Mouse (Mus musculus): ENCODE data around the gene Prpmp5.
"Not testable (repeated sequence)": the region's sequence is repeated elsewhere in the genome, so short reads cannot be mapped to it uniquely, and the experiment has no call there.

The Prpmp5 gene

GRCm38 (mm10) chr6:132314657-132315056, at the start of gene Prpmp5:
Prpmp5 (minus strand) TSS chr6:132314757.
- not testable (repeated sequence) for DNase-seq

- DNase-seq = not testable (repeated sequence)
Observed at GRCm38 (mm10) chr6:132364034-132364433, 49.5 kb upstream of the Prpmp5 start, which contains the start of gene Gm8882. Gm8882 (minus strand) TSS chr6:132364134.

Measured in cerebellum, postnatal 25 days (tissue).